Mouse (Mus musculus): ENCODE measurements around the gene Itgbl1. TPM values are rescaled to one million over a fixed set of nuclear protein-coding genes. Genes with fewer than 3 reads are reported as not detected.
"Not testable (repeated sequence)": the region's sequence is repeated elsewhere in the genome, so short reads cannot be mapped to it uniquely, and the experiment has no call there.

Gene Itgbl1
- polyA plus RNA-seq, 1 experiment = 0.13 TPM

DNA sequence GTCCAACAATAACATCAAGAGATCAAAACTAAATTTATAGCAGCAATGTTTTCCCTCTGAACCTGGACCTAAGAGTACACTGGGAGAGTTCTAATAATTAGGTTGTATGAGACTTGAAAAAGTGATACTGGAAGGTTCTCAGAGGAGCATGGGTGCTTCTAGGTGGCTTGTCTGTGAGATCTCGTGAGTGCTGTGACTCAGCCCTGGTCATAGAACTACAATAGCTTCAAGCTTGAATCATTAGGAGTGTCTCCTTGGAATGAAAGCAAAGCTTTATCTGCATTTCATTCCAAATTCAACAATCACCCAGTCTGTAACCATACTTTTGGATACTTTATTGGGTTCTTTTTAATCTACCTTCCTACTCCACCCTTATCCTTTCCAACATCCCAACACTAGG, 2.6 kb downstream of the Itgbl1 start:
- no peak overlapping the region for H3K4me2 ChIP-seq (ENCODE audit: low read depth)
- H3K36me3 ChIP-seq (ENCODE audit: control insufficient read depth, insufficient read depth) = no peaks in the 10 kb centered on the region
- no peaks in the 10 kb centered on the region for H3K79me2 ChIP-seq (ENCODE audit: control insufficient read depth, insufficient read depth)
- H3ac ChIP-seq (ENCODE audit: control insufficient read depth, insufficient read length) = no peak overlapping the region
- H3K27me3 ChIP-seq (ENCODE audit: control insufficient read depth, insufficient read depth, insufficient read length) = no peaks in the 10 kb centered on the region
- TF ChIP-seq MYOG (IDR thresholded peaks at IDR 0.05; ENCODE audit: control insufficient read depth in 1 of 3, insufficient read depth in 1 of 3, insufficient read length in 2 of 3, low read depth in 2 of 3) (no peak), TCF3 (IDR thresholded peaks at IDR 0.05; ENCODE audit: insufficient read length, low read depth) (no peak), TCF12 (IDR thresholded peaks at IDR 0.05; ENCODE audit: insufficient read depth, poor library complexity, severe bottlenecking) (no peak), MAX (IDR thresholded peaks at IDR 0.05; ENCODE audit: low read depth) (no peak), REST (IDR thresholded peaks at IDR 0.05; ENCODE audit: insufficient read depth, insufficient read length) (no peak), POLR2A (IDR thresholded peaks at IDR 0.05; ENCODE audit: insufficient read length, low read depth) (no peak), E2F4 (IDR thresholded peaks at IDR 0.05; ENCODE audit: insufficient read depth) (no peak), CEBPB (IDR thresholded peaks at IDR 0.05; ENCODE audit: insufficient read depth, poor library complexity, severe bottlenecking) (no peak), POLR2AphosphoS2 (IDR thresholded peaks at IDR 0.05; ENCODE audit: insufficient read length, low read depth) (no peak), SRF (IDR thresholded peaks at IDR 0.05; ENCODE audit: control insufficient read depth, insufficient read length, low read depth) (no peak), USF1 (IDR thresholded peaks at IDR 0.05; ENCODE audit: low read depth) (no peak), MYOD1 (IDR thresholded peaks at IDR 0.05; ENCODE audit: control insufficient read depth in 1 of 3, insufficient read length in 2 of 3, low read depth in 2 of 3) (no peak)
- H3K4me3 ChIP-seq = no peak overlapping the region

DNA sequence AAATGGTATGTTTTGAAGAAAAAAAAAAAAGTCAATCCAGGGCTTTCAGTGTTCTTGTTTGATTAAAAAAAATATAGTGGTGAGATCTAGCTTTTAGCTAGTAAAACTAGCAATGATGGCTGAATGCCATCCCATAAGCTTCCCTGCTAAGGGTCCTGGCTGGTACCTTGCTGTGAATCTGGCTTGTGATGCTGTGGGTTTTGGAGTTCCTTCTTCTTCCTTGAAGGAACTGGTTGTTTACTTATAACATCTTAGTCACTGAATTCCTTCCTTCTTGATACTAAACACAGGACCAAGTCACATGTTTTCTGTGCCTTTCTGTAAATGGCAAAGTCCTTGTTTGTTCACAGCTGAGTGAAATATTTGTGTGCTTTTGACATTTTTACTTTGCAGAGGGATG, 3.4 kb downstream of the Itgbl1 start:
- Histone ChIP-seq H3K4me3 (no peak overlapping the region), H3K79me2 (ENCODE audit: control insufficient read depth, insufficient read depth) (no peaks in the 10 kb centered on the region), H3K36me3 (ENCODE audit: control insufficient read depth, insufficient read depth) (no peaks in the 10 kb centered on the region), H3K27me3 (ENCODE audit: control insufficient read depth, insufficient read depth, insufficient read length) (no peaks in the 10 kb centered on the region), H3ac (ENCODE audit: control insufficient read depth, insufficient read length) (no peak overlapping the region), H3K4me2 (ENCODE audit: low read depth) (no peak overlapping the region)
- TF ChIP-seq CEBPB (IDR thresholded peaks at IDR 0.05; ENCODE audit: insufficient read depth, poor library complexity, severe bottlenecking) (no peak), USF1 (IDR thresholded peaks at IDR 0.05; ENCODE audit: low read depth) (no peak), SRF (IDR thresholded peaks at IDR 0.05; ENCODE audit: control insufficient read depth, insufficient read length, low read depth) (no peak), MYOD1 (IDR thresholded peaks at IDR 0.05; ENCODE audit: control insufficient read depth in 1 of 3, insufficient read length in 2 of 3, low read depth in 2 of 3) (no peak), E2F4 (IDR thresholded peaks at IDR 0.05; ENCODE audit: insufficient read depth) (no peak), POLR2A (IDR thresholded peaks at IDR 0.05; ENCODE audit: insufficient read length, low read depth) (no peak), TCF12 (IDR thresholded peaks at IDR 0.05; ENCODE audit: insufficient read depth, poor library complexity, severe bottlenecking) (no peak), TCF3 (IDR thresholded peaks at IDR 0.05; ENCODE audit: insufficient read length, low read depth) (no peak), REST (IDR thresholded peaks at IDR 0.05; ENCODE audit: insufficient read depth, insufficient read length) (no peak), POLR2AphosphoS2 (IDR thresholded peaks at IDR 0.05; ENCODE audit: insufficient read length, low read depth) (no peak), MAX (IDR thresholded peaks at IDR 0.05; ENCODE audit: low read depth) (no peak), MYOG (IDR thresholded peaks at IDR 0.05; ENCODE audit: control insufficient read depth in 1 of 3, insufficient read depth in 1 of 3, insufficient read length in 2 of 3, low read depth in 2 of 3) (no peak)

GRCm38 (mm10) chr14:123664451-123664850, 4.7 kb downstream of the Itgbl1 start:
- Histone ChIP-seq H3K36me3 (ENCODE audit: control insufficient read depth, insufficient read depth) (no peaks in the 10 kb centered on the region), H3K27me3 (ENCODE audit: control insufficient read depth, insufficient read depth, insufficient read length) (no peaks in the 10 kb centered on the region), H3K4me3 (no peak overlapping the region), H3ac (ENCODE audit: control insufficient read depth, insufficient read length) (no peak overlapping the region), H3K4me2 (ENCODE audit: low read depth) (no peak overlapping the region), H3K79me2 (ENCODE audit: control insufficient read depth, insufficient read depth) (no peaks in the 10 kb centered on the region)
- TF ChIP-seq E2F4 (IDR thresholded peaks at IDR 0.05; ENCODE audit: insufficient read depth) (no peak), POLR2A (IDR thresholded peaks at IDR 0.05; ENCODE audit: insufficient read length, low read depth) (no peak), MYOD1 (IDR thresholded peaks at IDR 0.05; ENCODE audit: control insufficient read depth in 1 of 3, insufficient read length in 2 of 3, low read depth in 2 of 3) (no peak), USF1 (IDR thresholded peaks at IDR 0.05; ENCODE audit: low read depth) (no peak), REST (IDR thresholded peaks at IDR 0.05; ENCODE audit: insufficient read depth, insufficient read length) (no peak), MYOG (IDR thresholded peaks at IDR 0.05; ENCODE audit: control insufficient read depth in 1 of 3, insufficient read depth in 1 of 3, insufficient read length in 2 of 3, low read depth in 2 of 3) (no peak), CEBPB (IDR thresholded peaks at IDR 0.05; ENCODE audit: insufficient read depth, poor library complexity, severe bottlenecking) (no peak), POLR2AphosphoS2 (IDR thresholded peaks at IDR 0.05; ENCODE audit: insufficient read length, low read depth) (no peak), SRF (IDR thresholded peaks at IDR 0.05; ENCODE audit: control insufficient read depth, insufficient read length, low read depth) (no peak), MAX (IDR thresholded peaks at IDR 0.05; ENCODE audit: low read depth) (no peak), TCF3 (IDR thresholded peaks at IDR 0.05; ENCODE audit: insufficient read length, low read depth) (no peak), TCF12 (IDR thresholded peaks at IDR 0.05; ENCODE audit: insufficient read depth, poor library complexity, severe bottlenecking) (no peak)

DNA sequence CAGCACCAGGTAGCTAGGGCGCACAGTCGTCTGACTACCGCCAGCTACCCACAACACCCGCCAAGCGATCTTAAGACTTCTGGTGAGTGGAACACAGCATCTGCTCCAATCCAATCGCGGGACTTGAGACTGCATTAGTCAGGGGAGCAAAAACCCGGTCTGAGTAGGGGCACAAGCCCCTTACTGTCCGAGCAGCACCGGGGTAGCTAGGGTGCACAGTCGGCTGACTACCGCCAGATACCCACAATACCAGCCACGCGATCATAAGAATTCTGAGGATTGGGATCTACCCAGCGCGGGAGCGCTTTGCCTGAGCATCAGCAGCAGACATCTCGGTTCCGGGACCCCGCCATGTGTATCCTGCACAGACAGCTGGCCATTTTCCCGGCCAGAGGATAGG, 11.3 kb downstream of the Itgbl1 start:
- not testable (repeated sequence) for H3K27me3 ChIP-seq (ENCODE audit: control insufficient read depth, insufficient read depth, insufficient read length); H3ac ChIP-seq (ENCODE audit: control insufficient read depth, insufficient read length); H3K4me3 ChIP-seq; H3K79me2 ChIP-seq (ENCODE audit: control insufficient read depth, insufficient read depth); H3K4me2 ChIP-seq (ENCODE audit: low read depth); H3K36me3 ChIP-seq (ENCODE audit: control insufficient read depth, insufficient read depth)

GRCm38 (mm10) chr14:123678091-123678490, 18.3 kb downstream of the Itgbl1 start:
- Histone ChIP-seq H3K27me3 (ENCODE audit: control insufficient read depth, insufficient read depth, insufficient read length) (no peaks in the 10 kb centered on the region), H3K4me3 (no peak overlapping the region), H3K36me3 (ENCODE audit: control insufficient read depth, insufficient read depth) (no peaks in the 10 kb centered on the region), H3K4me2 (ENCODE audit: low read depth) (no peak overlapping the region), H3ac (ENCODE audit: control insufficient read depth, insufficient read length) (no peak overlapping the region), H3K79me2 (ENCODE audit: control insufficient read depth, insufficient read depth) (no peaks in the 10 kb centered on the region)
- no peak for TF ChIP-seq SRF (IDR thresholded peaks at IDR 0.05; ENCODE audit: control insufficient read depth, insufficient read length, low read depth)
- TF ChIP-seq POLR2A (IDR thresholded peaks at IDR 0.05; ENCODE audit: insufficient read length, low read depth) = no peak
- TF ChIP-seq E2F4 (IDR thresholded peaks at IDR 0.05; ENCODE audit: insufficient read depth) = no peak
- no peak for TF ChIP-seq TCF12 (IDR thresholded peaks at IDR 0.05; ENCODE audit: insufficient read depth, poor library complexity, severe bottlenecking)
- no peak for TF ChIP-seq REST (IDR thresholded peaks at IDR 0.05; ENCODE audit: insufficient read depth, insufficient read length)
- TF ChIP-seq MYOD1 (IDR thresholded peaks at IDR 0.05; ENCODE audit: control insufficient read depth in 1 of 3, insufficient read length in 2 of 3, low read depth in 2 of 3) = no peak
- no peak for TF ChIP-seq USF1 (IDR thresholded peaks at IDR 0.05; ENCODE audit: low read depth)
- no peak for TF ChIP-seq TCF3 (IDR thresholded peaks at IDR 0.05; ENCODE audit: insufficient read length, low read depth)
- no peak for TF ChIP-seq MYOG (IDR thresholded peaks at IDR 0.05; ENCODE audit: control insufficient read depth in 1 of 3, insufficient read depth in 1 of 3, insufficient read length in 2 of 3, low read depth in 2 of 3)
- no peak for TF ChIP-seq CEBPB (IDR thresholded peaks at IDR 0.05; ENCODE audit: insufficient read depth, poor library complexity, severe bottlenecking)
- no peak for TF ChIP-seq POLR2AphosphoS2 (IDR thresholded peaks at IDR 0.05; ENCODE audit: insufficient read length, low read depth)
- TF ChIP-seq MAX (IDR thresholded peaks at IDR 0.05; ENCODE audit: low read depth) = no peak

Measured in myocyte (in vitro differentiated cells).